Mouse (Mus musculus) embryo, embryonic 11.5 days (tissue): ENCODE results near the gene Mrgprg.

Experiments
- DNase-seq: peaks from one replicate; pipeline ENCODE4 v3.0.0-alpha.2; 2012; ENCODE audit warnings: low read depth, low spot score

Gene Mrgprg

GRCm38 (mm10) chr7:143766893-143767292 lies at the start of gene Mrgprg:
Mrgprg (minus strand) TSS chr7:143766993.
- no peak for DNase-seq

- DNase-seq: no peak
Observed at GRCm38 (mm10) chr7:143808909-143809308, 42.1 kb upstream of the Mrgprg start.

- DNase-seq: no peak
Observed at GRCm38 (mm10) chr7:143805199-143805624, 38.4 kb upstream of the Mrgprg start.

- DNase-seq: no peak
Observed at GRCm38 (mm10) chr7:143801195-143802065, 34.6 kb upstream of the Mrgprg start.

GRCm38 (mm10) chr7:143800770-143801169 lies 34.0 kb upstream of the Mrgprg start:
- no peak for DNase-seq

GRCm38 (mm10) chr7:143798783-143799182 lies 32.0 kb upstream of the Mrgprg start:
- DNase-seq: no peak

GRCm38 (mm10) chr7:143793121-143793520 lies 26.3 kb upstream of the Mrgprg start:
- DNase-seq: no peak

GRCm38 (mm10) chr7:143792336-143792985 lies 25.7 kb upstream of the Mrgprg start:
- DNase-seq: no peak

- peak; percentile 65 for DNase-seq
Observed at GRCm38 (mm10) chr7:143783996-143784829, 17.4 kb upstream of the Mrgprg start, which contains the start of gene Mrgpre. Mrgpre (minus strand) TSS chr7:143784500.

GRCm38 (mm10) chr7:143783378-143783995 lies 16.7 kb upstream of the Mrgprg start:
- DNase-seq: no peak

- DNase-seq: no peak
Observed at GRCm38 (mm10) chr7:143777375-143777774, 10.6 kb upstream of the Mrgprg start.

GRCm38 (mm10) chr7:143776137-143776536 lies 9.3 kb upstream of the Mrgprg start:
- DNase-seq: no peak

- DNase-seq: no peak
Observed at GRCm38 (mm10) chr7:143769461-143769860, 2.7 kb upstream of the Mrgprg start.

- no peak for DNase-seq
Observed at GRCm38 (mm10) chr7:143768267-143768666, 1.5 kb upstream of the Mrgprg start.

GRCm38 (mm10) chr7:143764876-143765530 lies 1.8 kb downstream of the Mrgprg start:
- no peak for DNase-seq

- DNase-seq: no peak
Observed at GRCm38 (mm10) chr7:143763794-143764193, 3.0 kb downstream of the Mrgprg start.

- DNase-seq: no peak
Observed at GRCm38 (mm10) chr7:143758956-143759355, 7.8 kb downstream of the Mrgprg start.

GRCm38 (mm10) chr7:143757696-143758095 lies 9.1 kb downstream of the Mrgprg start:
- DNase-seq: no peak

GRCm38 (mm10) chr7:143757027-143757390 lies 9.8 kb downstream of the Mrgprg start:
- peak; percentile 51 for DNase-seq

- DNase-seq: no peak
Observed at GRCm38 (mm10) chr7:143756125-143757026, 10.4 kb downstream of the Mrgprg start, which contains the start of gene Osbpl5. Osbpl5 (minus strand) TSS chr7:143756985.
